24 mouse cellular contexts compared by ENCODE assay signal in genomic region chr10:12469391-12470057, GRCm38 (mm10).
DNase-seq lines count a peak whose midpoint lies in the region; ATAC-seq and TF ChIP-seq lines count a peak whose summit lies in the region.
"Had no signal": no experiment of that assay in that cellular context is flagged by ENCODE, and none has a peak within 500 bp of the region (broad histone marks: within the 10 kb centered on the region; RNA-seq: fewer than 3 reads in every experiment).

No protein-coding gene starts in this region.

- ATAC-seq in stomach, embryonic 16.5 days (ENCODE audit: insufficient read depth, low FRiP score) = no peak
- ATAC-seq in stomach, postnatal 0 days (ENCODE audit: low FRiP score, low TSS enrichment) = no peak
- no peak for ATAC-seq in lung, embryonic 14.5 days (ENCODE audit: insufficient read depth)
- ATAC-seq in forebrain, embryonic 12.5 days (ENCODE audit: low FRiP score) = no peak
- ATAC-seq: activated CD4-positive, CD25-positive, alpha-beta regulatory T cell, adult 4 months; forebrain, postnatal 0 days; intestine, postnatal 0 days; midbrain, embryonic 13.5 days had no signal

- H3K4me3 ChIP-seq in stomach, embryonic 16.5 days (replicated peaks; ENCODE audit: low read length) = no peak overlapping the region
- H3K4me3 ChIP-seq in stomach, postnatal 0 days (ENCODE audit: low read depth, low read length) = no peak overlapping the region
- H3K4me3 ChIP-seq in lung, embryonic 14.5 days (ENCODE audit: low read depth, low read length) = no peak overlapping the region
- no peak overlapping the region for H3K4me3 ChIP-seq in forebrain, embryonic 12.5 days (replicated peaks)
- H3K4me3 ChIP-seq: embryonic facial prominence, embryonic 15.5 days; heart, embryonic 12.5 days; hindbrain, embryonic 12.5 days; limb, embryonic 15.5 days; lung, embryonic 15.5 days; megakaryocyte, embryonic 14.5 days; midbrain, embryonic 13.5 days had no signal

- H3K4me2 ChIP-seq in stomach, embryonic 16.5 days (ENCODE audit: low read depth, low read length) = no peak overlapping the region
- no peak overlapping the region for H3K4me2 ChIP-seq in stomach, postnatal 0 days (replicated peaks; ENCODE audit: low read depth)
- H3K4me2 ChIP-seq in lung, embryonic 14.5 days = no peak overlapping the region
- H3K4me2 ChIP-seq in forebrain, embryonic 12.5 days = no peak overlapping the region
- H3K4me2 ChIP-seq: embryonic facial prominence, embryonic 15.5 days; heart, embryonic 12.5 days; hindbrain, embryonic 12.5 days; limb, embryonic 15.5 days; lung, embryonic 15.5 days; midbrain, embryonic 13.5 days had no signal

- no peaks in the 10 kb centered on the region for H3K9me3 ChIP-seq in stomach, embryonic 16.5 days (replicated peaks; ENCODE audit: control insufficient read depth, low read length)
- H3K9me3 ChIP-seq in stomach, postnatal 0 days (ENCODE audit: control insufficient read depth, low read length) = no peaks in the 10 kb centered on the region
- no peaks in the 10 kb centered on the region for H3K9me3 ChIP-seq in lung, embryonic 14.5 days (ENCODE audit: low read depth, low read length)
- H3K9me3 ChIP-seq in forebrain, embryonic 12.5 days = no peaks in the 10 kb centered on the region
- H3K9me3 ChIP-seq: embryonic facial prominence, embryonic 15.5 days; heart, embryonic 12.5 days; hindbrain, embryonic 12.5 days; limb, embryonic 15.5 days; lung, embryonic 15.5 days; megakaryocyte, embryonic 14.5 days; midbrain, embryonic 13.5 days had no signal

- 50% methylated on average over 5 of the region's 5 CpGs for WGBS in stomach, embryonic 16.5 days
- 53% methylated on average over 5 of the region's 5 CpGs for WGBS in stomach, postnatal 0 days
- WGBS in lung, embryonic 14.5 days = 39% methylated on average over 5 of the region's 5 CpGs
- WGBS in forebrain, embryonic 12.5 days = 87% methylated on average over 5 of the region's 5 CpGs

- H3K27ac ChIP-seq in stomach, embryonic 16.5 days (ENCODE audit: low read length) = peak overlapping the region; percentile 38; the same call in 1 of the 2 replicates
- H3K27ac ChIP-seq in stomach, postnatal 0 days (replicated peaks) = no peak overlapping the region
- H3K27ac ChIP-seq in lung, embryonic 14.5 days (ENCODE audit: low read depth) = no peak overlapping the region
- no peak overlapping the region for H3K27ac ChIP-seq in forebrain, embryonic 12.5 days
- H3K27ac ChIP-seq: embryonic facial prominence, embryonic 15.5 days; hindbrain, embryonic 12.5 days; kidney, postnatal 0 days; limb, embryonic 15.5 days; lung, embryonic 15.5 days; midbrain, embryonic 13.5 days had no signal

- peak; percentile 34 for DNase-seq in heart, adult 8-10 months (ENCODE audit: low spot score)
- DNase-seq in heart, adult 11 months = no peak
- DNase-seq in stomach, postnatal 0 days (ENCODE audit: low spot score) = no peak
- DNase-seq in lung, embryonic 14.5 days = peak; percentile 19
- DNase-seq in lung, postnatal 36 days = peak; percentile 52
- DNase-seq in layer of hippocampus, postnatal 10 days (ENCODE audit: low spot score in 2 of 2) = no peak
- DNase-seq: adrenal gland, postnatal 10 days; cerebellum, adult 8-10 months; gastrocnemius, postnatal 25 days; heart, postnatal 10 days; left cerebral cortex, postnatal 4 days had no signal

- no peak for TF ChIP-seq EP300 in stomach, postnatal 0 days (optimal IDR thresholded peaks at IDR 0.05)

- no peak for TF ChIP-seq CTCF in stomach, postnatal 0 days (IDR thresholded peaks at IDR 0.05; ENCODE audit: low read depth)
- no peak for TF ChIP-seq CTCF in lung, embryonic 14.5 days (IDR thresholded peaks at IDR 0.05; ENCODE audit: low read depth)

- no peaks in the 10 kb centered on the region for H3K4me1 ChIP-seq in stomach, embryonic 16.5 days (ENCODE audit: control insufficient read depth, insufficient read depth, low read length)
- H3K4me1 ChIP-seq in stomach, postnatal 0 days (replicated peaks; ENCODE audit: control insufficient read depth, insufficient read depth) = no peaks in the 10 kb centered on the region
- H3K4me1 ChIP-seq in lung, embryonic 14.5 days (ENCODE audit: insufficient read depth) = no peaks in the 10 kb centered on the region
- H3K4me1 ChIP-seq in forebrain, embryonic 12.5 days = no peaks in the 10 kb centered on the region
- H3K4me1 ChIP-seq: heart, embryonic 12.5 days; hindbrain, embryonic 12.5 days; limb, embryonic 15.5 days; midbrain, embryonic 13.5 days had no signal

- no peaks in the 10 kb centered on the region for H3K27me3 ChIP-seq in stomach, embryonic 16.5 days (ENCODE audit: control insufficient read depth, insufficient read depth, low read length)
- H3K27me3 ChIP-seq in stomach, postnatal 0 days (ENCODE audit: control insufficient read depth, insufficient read depth, low read length) = no peaks in the 10 kb centered on the region
- H3K27me3 ChIP-seq in lung, embryonic 14.5 days (ENCODE audit: insufficient read depth, low read length) = no peaks in the 10 kb centered on the region
- no peaks in the 10 kb centered on the region for H3K27me3 ChIP-seq in forebrain, embryonic 12.5 days
- H3K27me3 ChIP-seq: embryonic facial prominence, embryonic 15.5 days; heart, embryonic 12.5 days; hindbrain, embryonic 12.5 days; limb, embryonic 15.5 days; lung, embryonic 15.5 days; megakaryocyte, embryonic 14.5 days; midbrain, embryonic 13.5 days had no signal

- H3K9ac ChIP-seq in stomach, embryonic 16.5 days (ENCODE audit: low read length) = no peak overlapping the region
- no peak overlapping the region for H3K9ac ChIP-seq in stomach, postnatal 0 days (ENCODE audit: low read length)
- H3K9ac ChIP-seq in lung, embryonic 14.5 days = no peak overlapping the region
- H3K9ac ChIP-seq in forebrain, embryonic 12.5 days = no peak overlapping the region
- H3K9ac ChIP-seq: embryonic facial prominence, embryonic 15.5 days; forebrain, postnatal 0 days; heart, embryonic 12.5 days; hindbrain, embryonic 12.5 days; limb, embryonic 15.5 days; lung, embryonic 15.5 days; midbrain, embryonic 13.5 days had no signal

- H3K36me3 ChIP-seq in stomach, embryonic 16.5 days (ENCODE audit: control insufficient read depth, insufficient read depth, low read length) = no peaks in the 10 kb centered on the region
- H3K36me3 ChIP-seq in stomach, postnatal 0 days (ENCODE audit: control insufficient read depth, insufficient read depth, low read length) = peaks cover 5% of the 10 kb centered on the region; the same call in 1 of the 2 replicates
- H3K36me3 ChIP-seq in lung, embryonic 14.5 days (ENCODE audit: insufficient read depth) = no peaks in the 10 kb centered on the region
- no peaks in the 10 kb centered on the region for H3K36me3 ChIP-seq in forebrain, embryonic 12.5 days (replicated peaks)
- H3K36me3 ChIP-seq: embryonic facial prominence, embryonic 15.5 days; heart, embryonic 12.5 days; hindbrain, embryonic 12.5 days; lung, embryonic 15.5 days; midbrain, embryonic 13.5 days had no signal

Comparison
In these comparisons a context has a peak if more than half of its experiments do, and no peak if none do; other contexts are left out.
1. DNase-seq: peak in heart, adult 8-10 months (single experiment), lung, embryonic 14.5 days (single experiment) and lung, postnatal 36 days (single experiment); none in heart, adult 11 months (single experiment), stomach, postnatal 0 days (single experiment) and layer of hippocampus, postnatal 10 days (0 of 2).